Mouse (Mus musculus) small intestine, adult 2 months (tissue): ENCODE results near the gene Tsacc. TPM values are rescaled to one million over a fixed set of nuclear protein-coding genes. Genes with fewer than 3 reads are reported as not detected.
"Not testable (repeated sequence)": the region's sequence is repeated elsewhere in the genome, so short reads cannot be mapped to it uniquely, and the experiment has no call there.

Source experiments
- H3K27ac ChIP-seq: fragments of 200-500 bp; 2 replicates; pipeline ENCODE4 v1.5.1; 2012; ENCODE audit warnings: low read depth, low read length, control low read depth, inconsistent platforms; ENCODE audit not compliant: insufficient read depth
- H3K27me3 ChIP-seq: fragments of 200-500 bp; 2 replicates; pipeline ENCODE4 v1.6.1; 2012; ENCODE audit warnings: mild to moderate bottlenecking, moderate library complexity, low read length, inconsistent platforms; ENCODE audit not compliant: control insufficient read depth, insufficient read depth
- H3K36me3 ChIP-seq: fragments of 200-500 bp; 2 replicates; pipeline ENCODE4 v1.6.1; 2012; ENCODE audit warnings: mild to moderate bottlenecking, low read length, control low read depth, inconsistent platforms; ENCODE audit not compliant: control insufficient read depth, insufficient read depth
- H3K4me1 ChIP-seq: fragments of 200-500 bp; 2 replicates; pipeline ENCODE4 v1.6.1; 2012; ENCODE audit warnings: low read length, inconsistent platforms, mixed read lengths; ENCODE audit not compliant: control insufficient read depth, insufficient read depth, insufficient read length
- H3K4me3 ChIP-seq: fragments of 200-500 bp; 2 replicates; pipeline ENCODE4 v1.5.1; 2012; ENCODE audit warnings: low read depth, mild to moderate bottlenecking, control low read depth, inconsistent platforms, low read length, moderate library complexity
- CTCF ChIP-seq: fragments of 200-500 bp; IDR thresholded peaks from 2 replicates; pipeline ENCODE4 v1.5.1; 2012; ENCODE audit warnings: low read depth, mild to moderate bottlenecking, control low read depth, inconsistent platforms, low read length, moderate library complexity, mixed read lengths; ENCODE audit not compliant: insufficient replicate concordance, insufficient read length; ENCODE audit errors: extremely low read depth
- POLR2A ChIP-seq: fragments of 200-500 bp; IDR thresholded peaks from 2 replicates; pipeline ENCODE4 v1.6.1; 2012; ENCODE audit warnings: low read depth, mild to moderate bottlenecking, control low read depth, inconsistent platforms, low read length, moderate library complexity
- WGBS: fragments of 180-500 bp; shearing (Covaris S2); methylation state at CpG from one replicate; pipeline ENCODE4 v1.1.7; 2018; 5-methylcytosine and 5-hydroxymethylcytosine counted together
- polyA plus RNA-seq: library from polyadenylated mRNA; depleted of rRNA; stranded (reverse); fragments of >200 nt; gene quantifications from 2 replicates; pipeline ENCODE4 v1.2.3, GENCODE M21; 2012

Gene Tsacc
- polyA plus RNA-seq, 1 experiment = 0.76 TPM

- 91% methylated on average over 2 of the region's 2 CpGs for whole genome bisulfite sequencing
- Histone ChIP-seq H3K4me1 (no peaks in the 10 kb centered on the region), H3K4me3 (no peak overlapping the region), H3K36me3 (no peaks in the 10 kb centered on the region), H3K27me3 (no peaks in the 10 kb centered on the region), H3K27ac (no peak overlapping the region)
- TF ChIP-seq CTCF (no peak), POLR2A (no peak)
Observed at GRCm38 (mm10) chr3:88280035-88280434, 16.8 kb downstream of the Tsacc start.

GRCm38 (mm10) chr3:88276529-88277143 lies 20.2 kb downstream of the Tsacc start:
- H3K27me3 ChIP-seq = no peaks in the 10 kb centered on the region
- no peaks in the 10 kb centered on the region for H3K4me1 ChIP-seq
- no peak overlapping the region for H3K4me3 ChIP-seq
- TF ChIP-seq POLR2A = no peak
- TF ChIP-seq CTCF = peak; percentile 44; the same call in 1 of the 2 replicates
- WGBS = 47% methylated on average over 7 of the region's 7 CpGs
- H3K27ac ChIP-seq = no peak overlapping the region
- H3K36me3 ChIP-seq = no peaks in the 10 kb centered on the region

GRCm38 (mm10) chr3:88276121-88276520 lies 20.7 kb downstream of the Tsacc start:
- no peaks in the 10 kb centered on the region for H3K4me1 ChIP-seq
- WGBS = 81% methylated on average over 2 of the region's 2 CpGs
- no peaks in the 10 kb centered on the region for H3K27me3 ChIP-seq
- no peak overlapping the region for H3K4me3 ChIP-seq
- H3K36me3 ChIP-seq = no peaks in the 10 kb centered on the region
- H3K27ac ChIP-seq = no peak overlapping the region
- TF ChIP-seq POLR2A (no peak), CTCF (no peak)

GRCm38 (mm10) chr3:88274002-88274401 lies 22.8 kb downstream of the Tsacc start:
- WGBS = 94% methylated on average over 4 of the region's 4 CpGs
- no peaks in the 10 kb centered on the region for H3K4me1 ChIP-seq
- TF ChIP-seq POLR2A = no peak
- peak; percentile 30; the same call in 1 of the 2 replicates for TF ChIP-seq CTCF
- H3K36me3 ChIP-seq = no peaks in the 10 kb centered on the region
- H3K27ac ChIP-seq = no peak overlapping the region
- no peak overlapping the region for H3K4me3 ChIP-seq
- no peaks in the 10 kb centered on the region for H3K27me3 ChIP-seq

GRCm38 (mm10) chr3:88271859-88272258 lies 24.9 kb downstream of the Tsacc start:
- TF ChIP-seq POLR2A (no peak), CTCF (no peak)
- Histone ChIP-seq H3K4me1 (no peaks in the 10 kb centered on the region), H3K4me3 (no peak overlapping the region), H3K36me3 (no peaks in the 10 kb centered on the region), H3K27me3 (no peaks in the 10 kb centered on the region), H3K27ac (no peak overlapping the region)
- WGBS = 91% methylated on average over 3 of the region's 3 CpGs

- H3K27me3 ChIP-seq, H3K27ac ChIP-seq, H3K36me3 ChIP-seq, H3K4me3 ChIP-seq, H3K4me1 ChIP-seq: not testable (repeated sequence)
- WGBS = 86% methylated on average over 2 of the region's 2 CpGs
Observed at GRCm38 (mm10) chr3:88271298-88271697, 25.5 kb downstream of the Tsacc start.

- Histone ChIP-seq H3K27ac (no peak overlapping the region), H3K36me3 (no peaks in the 10 kb centered on the region), H3K4me3 (no peak overlapping the region), H3K27me3 (no peaks in the 10 kb centered on the region), H3K4me1 (no peaks in the 10 kb centered on the region)
- WGBS = 83% methylated on average over 5 of the region's 5 CpGs
- no peak for TF ChIP-seq POLR2A
Observed at GRCm38 (mm10) chr3:88268991-88269390, 27.8 kb downstream of the Tsacc start.

- not testable (repeated sequence) for H3K27me3 ChIP-seq, H3K27ac ChIP-seq, H3K4me3 ChIP-seq, H3K4me1 ChIP-seq, H3K36me3 ChIP-seq
- WGBS = 64% methylated on average over 6 of the region's 6 CpGs
Observed at GRCm38 (mm10) chr3:88268014-88268413, 28.8 kb downstream of the Tsacc start.
